Mouse (Mus musculus): Measurements from ENCODE around the gene Nudt17. TPM values are rescaled to one million over a fixed set of nuclear protein-coding genes. Genes with fewer than 3 reads are reported as not detected.

Gene Nudt17
- polyA plus RNA-seq, 1 experiment from 2014 or later, result 6.2 TPM

Other genes starting within 250 kb of the Nudt17 start
- gene Hfe2, start 183.4 kb downstream of the Nudt17 start, polyA plus RNA-seq (2015; fragmentation: Nextera tagmentation; extraction: Ambion mirVana), result 8.5 and 10.9 TPM in 2 replicates
- 209 and 226 TPM in 2 replicates for gene Txnip, start 150.6 kb downstream of the Nudt17 start, polyA plus RNA-seq (2015; fragmentation: Nextera tagmentation; extraction: Ambion mirVana)
- 1.3 and 1.4 TPM in 2 replicates for gene Gm16253, start 131.6 kb downstream of the Nudt17 start, polyA plus RNA-seq (2015; fragmentation: Nextera tagmentation; extraction: Ambion mirVana)
- gene Polr3gl, start 114.4 kb downstream of the Nudt17 start, polyA plus RNA-seq (2015; fragmentation: Nextera tagmentation; extraction: Ambion mirVana), result 33.4 and 36.4 TPM in 2 replicates
- gene Ankrd34a, start 111.9 kb downstream of the Nudt17 start, polyA plus RNA-seq (2015; fragmentation: Nextera tagmentation; extraction: Ambion mirVana), result 6.9 and 7.2 TPM in 2 replicates
- gene Lix1l, start 107.4 kb downstream of the Nudt17 start, polyA plus RNA-seq (2015; fragmentation: Nextera tagmentation; extraction: Ambion mirVana), result 4.3 and 4.5 TPM in 2 replicates
- gene Rbm8a, start 78.6 kb downstream of the Nudt17 start, polyA plus RNA-seq (2015; fragmentation: Nextera tagmentation; extraction: Ambion mirVana), result 83.8 and 86.4 TPM in 2 replicates
- 44.2 and 44.7 TPM in 2 replicates for gene Pex11b, start 73.2 kb downstream of the Nudt17 start, polyA plus RNA-seq (2015; fragmentation: Nextera tagmentation; extraction: Ambion mirVana)
- gene Gm42957, start 73.1 kb downstream of the Nudt17 start, polyA plus RNA-seq (2015; fragmentation: Nextera tagmentation; extraction: Ambion mirVana), result 0.14 and 0.19 TPM in 2 replicates
- gene Itga10, start 63.0 kb downstream of the Nudt17 start, polyA plus RNA-seq (2015; fragmentation: Nextera tagmentation; extraction: Ambion mirVana), result 0.83 and 1.1 TPM in 2 replicates
- gene Ankrd35, start 38.4 kb downstream of the Nudt17 start, polyA plus RNA-seq (2015; fragmentation: Nextera tagmentation; extraction: Ambion mirVana), result 0.45 and 0.60 TPM in 2 replicates
- gene Pias3, start 12.2 kb downstream of the Nudt17 start, polyA plus RNA-seq (2015; fragmentation: Nextera tagmentation; extraction: Ambion mirVana), result 33.6 and 37.5 TPM in 2 replicates
- gene Polr3c, start 19.1 kb upstream of the Nudt17 start, polyA plus RNA-seq (2015; fragmentation: Nextera tagmentation; extraction: Ambion mirVana), result 28.1 and 31.0 TPM in 2 replicates
- gene Rnf115, start 19.1 kb upstream of the Nudt17 start, polyA plus RNA-seq (2015; fragmentation: Nextera tagmentation; extraction: Ambion mirVana), result 36.9 and 39.7 TPM in 2 replicates
- 0.98 TPM in 1 of 2 replicates, not detected in the other for gene Pdzk1, start 120.7 kb upstream of the Nudt17 start, polyA plus RNA-seq (2015; fragmentation: Nextera tagmentation; extraction: Ambion mirVana)
- 2.3 and 5.5 TPM in 2 replicates for gene Cd160, start 120.8 kb upstream of the Nudt17 start, polyA plus RNA-seq (2015; fragmentation: Nextera tagmentation; extraction: Ambion mirVana)
- 86.3 and 99.3 TPM in 2 replicates for gene Gja5, start 196.1 kb upstream of the Nudt17 start, polyA plus RNA-seq (2015; fragmentation: Nextera tagmentation; extraction: Ambion mirVana)
- gene Gpr89, start 196.8 kb upstream of the Nudt17 start, polyA plus RNA-seq (2015; fragmentation: Nextera tagmentation; extraction: Ambion mirVana), result 26.1 and 28.4 TPM in 2 replicates
- gene Gja8, start 217.5 kb upstream of the Nudt17 start, polyA plus RNA-seq (2015; fragmentation: Nextera tagmentation; extraction: Ambion mirVana), result 0.02 TPM in 1 of 2 replicates, not detected in the other

Data from heart, embryonic 16.5 days (tissue).